Comparison of ENCODE assay signal across 11 mouse cellular contexts in genomic region chr7:112787281-112787680, GRCm38 (mm10).
DNase-seq lines count a peak whose midpoint lies in the region; ATAC-seq lines count a peak whose summit lies in the region.
"Had no signal": no experiment of that assay in that cellular context is flagged by ENCODE, and none has a peak within 500 bp of the region (broad histone marks: within the 10 kb centered on the region; RNA-seq: fewer than 3 reads in every experiment).

No protein-coding gene starts in this region.

- 0 out of 2 replicates have a peak, but pooled peaks cover 4% of the 10 kb centered on the region for H3K9me3 ChIP-seq in intestine, embryonic 16.5 days (ENCODE audit: control insufficient read depth, low read length)
- H3K9me3 ChIP-seq in intestine, embryonic 15.5 days, result no peaks in the 10 kb centered on the region
- H3K9me3 ChIP-seq in embryonic facial prominence, embryonic 14.5 days (ENCODE audit: control insufficient read depth, low read length), result no peaks in the 10 kb centered on the region
- no peaks in the 10 kb centered on the region for H3K9me3 ChIP-seq in forebrain, embryonic 13.5 days (replicated peaks)
- no peaks in the 10 kb centered on the region for H3K9me3 ChIP-seq in limb, embryonic 15.5 days
- H3K9me3 ChIP-seq: neural tube, embryonic 12.5 days had no signal

- 0 out of 2 replicates have a peak overlapping the region, but pooled peaks have one; percentile 21 for H3K27ac ChIP-seq in intestine, embryonic 16.5 days (ENCODE audit: low read length)
- no peak overlapping the region for H3K27ac ChIP-seq in intestine, embryonic 15.5 days
- peak overlapping the region; percentile 28; the same call in 1 of the 2 replicates for H3K27ac ChIP-seq in embryonic facial prominence, embryonic 14.5 days (replicated peaks; ENCODE audit: low read depth, low read length)
- peak overlapping the region; percentile 75 for H3K27ac ChIP-seq in forebrain, embryonic 13.5 days
- peak overlapping the region; percentile 43; the same call in 1 of the 2 replicates for H3K27ac ChIP-seq in limb, embryonic 15.5 days
- H3K27ac ChIP-seq: macrophage; neural tube, embryonic 12.5 days had no signal

- DNase-seq in embryonic facial prominence, embryonic 14.5 days (ENCODE audit: low spot score), result no peak
- no peak for DNase-seq in cerebellum, postnatal 4 days (ENCODE audit: low spot score in 2 of 2)
- DNase-seq in thymus, postnatal 25 days, result no peak
- DNase-seq: cerebellum, adult 11-12 months; right cerebral cortex, postnatal 14 days had no signal

- no peak overlapping the region for H3K9ac ChIP-seq in intestine, embryonic 16.5 days (ENCODE audit: low read depth, low read length)
- H3K9ac ChIP-seq in intestine, embryonic 15.5 days, result no peak overlapping the region
- H3K9ac ChIP-seq in embryonic facial prominence, embryonic 14.5 days (ENCODE audit: low read depth, low read length), result no peak overlapping the region
- H3K9ac ChIP-seq in forebrain, embryonic 13.5 days, result no peak overlapping the region
- H3K9ac ChIP-seq in limb, embryonic 15.5 days, result no peak overlapping the region
- H3K9ac ChIP-seq: neural tube, embryonic 12.5 days had no signal

- peaks cover 36% of the 10 kb centered on the region for H3K4me1 ChIP-seq in intestine, embryonic 16.5 days (ENCODE audit: control insufficient read depth, insufficient read depth, low read length)
- peaks cover 31% of the 10 kb centered on the region for H3K4me1 ChIP-seq in intestine, embryonic 15.5 days (replicated peaks)
- H3K4me1 ChIP-seq in embryonic facial prominence, embryonic 14.5 days (ENCODE audit: control insufficient read depth, insufficient read depth, low read length), result peaks cover 33% of the 10 kb centered on the region
- H3K4me1 ChIP-seq in forebrain, embryonic 13.5 days, result peaks cover 48% of the 10 kb centered on the region
- peaks cover 50% of the 10 kb centered on the region for H3K4me1 ChIP-seq in limb, embryonic 15.5 days

- ATAC-seq in intestine, embryonic 16.5 days, result no peak
- ATAC-seq in intestine, embryonic 15.5 days, result no peak
- no peak for ATAC-seq in embryonic facial prominence, embryonic 14.5 days (ENCODE audit: low read depth)
- no peak for ATAC-seq in forebrain, embryonic 13.5 days
- ATAC-seq in limb, embryonic 15.5 days (ENCODE audit: insufficient number of reproducible peaks, low FRiP score, low TSS enrichment, low read depth), result no peak

- H3K27me3 ChIP-seq in intestine, embryonic 16.5 days (replicated peaks; ENCODE audit: control insufficient read depth, insufficient read depth, low read length), result no peaks in the 10 kb centered on the region
- no peaks in the 10 kb centered on the region for H3K27me3 ChIP-seq in intestine, embryonic 15.5 days (replicated peaks)
- no peaks in the 10 kb centered on the region for H3K27me3 ChIP-seq in embryonic facial prominence, embryonic 14.5 days (replicated peaks; ENCODE audit: control insufficient read depth, insufficient read depth, low read length)
- H3K27me3 ChIP-seq in forebrain, embryonic 13.5 days, result no peaks in the 10 kb centered on the region
- H3K27me3 ChIP-seq in limb, embryonic 15.5 days, result no peaks in the 10 kb centered on the region
- H3K27me3 ChIP-seq: neural tube, embryonic 12.5 days had no signal

- 77% methylated on average over 7 of the region's 7 CpGs for WGBS in intestine, embryonic 16.5 days
- 71% methylated on average over 7 of the region's 7 CpGs for WGBS in intestine, embryonic 15.5 days
- 69% methylated on average over 7 of the region's 7 CpGs for WGBS in embryonic facial prominence, embryonic 14.5 days
- WGBS in forebrain, embryonic 13.5 days, result 48% methylated on average over 7 of the region's 7 CpGs
- WGBS in limb, embryonic 15.5 days, result 49% methylated on average over 7 of the region's 7 CpGs

- no peak overlapping the region for H3K4me3 ChIP-seq in intestine, embryonic 16.5 days (ENCODE audit: low read length)
- no peak overlapping the region for H3K4me3 ChIP-seq in intestine, embryonic 15.5 days (replicated peaks)
- H3K4me3 ChIP-seq in embryonic facial prominence, embryonic 14.5 days (ENCODE audit: low read depth, low read length), result no peak overlapping the region
- no peak overlapping the region for H3K4me3 ChIP-seq in forebrain, embryonic 13.5 days
- H3K4me3 ChIP-seq in limb, embryonic 15.5 days, result no peak overlapping the region
- H3K4me3 ChIP-seq: neural tube, embryonic 12.5 days had no signal

- H3K4me2 ChIP-seq in intestine, embryonic 16.5 days (ENCODE audit: low read depth, low read length), result no peak overlapping the region
- H3K4me2 ChIP-seq in intestine, embryonic 15.5 days (replicated peaks), result no peak overlapping the region
- H3K4me2 ChIP-seq in embryonic facial prominence, embryonic 14.5 days (ENCODE audit: low read depth, low read length), result no peak overlapping the region
- peak overlapping the region; percentile 22; the same call in 1 of the 2 replicates for H3K4me2 ChIP-seq in forebrain, embryonic 13.5 days
- H3K4me2 ChIP-seq in limb, embryonic 15.5 days, result no peak overlapping the region

- H3K36me3 ChIP-seq in intestine, embryonic 16.5 days (ENCODE audit: control insufficient read depth, insufficient read depth, low read length), result no peaks in the 10 kb centered on the region
- H3K36me3 ChIP-seq in intestine, embryonic 15.5 days, result no peaks in the 10 kb centered on the region
- no peaks in the 10 kb centered on the region for H3K36me3 ChIP-seq in embryonic facial prominence, embryonic 14.5 days (ENCODE audit: control insufficient read depth, insufficient read depth, low read length)
- H3K36me3 ChIP-seq in forebrain, embryonic 13.5 days (ENCODE audit: poor library complexity, severe bottlenecking), result no peaks in the 10 kb centered on the region
- H3K36me3 ChIP-seq in limb, embryonic 15.5 days, result no peaks in the 10 kb centered on the region
- H3K36me3 ChIP-seq: neural tube, embryonic 12.5 days had no signal
